7 mouse cellular contexts compared by ENCODE assay signal in genomic region chr16:82135255-82135654, GRCm38 (mm10).
"Had no signal": no experiment of that assay in that cellular context is flagged by ENCODE, and none has a peak within 500 bp of the region (broad histone marks: within the 10 kb centered on the region; RNA-seq: fewer than 3 reads in every experiment).

No protein-coding gene starts in this region.

- DNase-seq: liver, postnatal 0 days; lung, adult 2 months; lung, postnatal 14 days; lung, postnatal 36 days; thymus, adult 2 months; thymus, postnatal 25 days; thymus, postnatal 4 days had no signal
